Mouse (Mus musculus): ENCODE measurements at regions not wholly inside any gene's neighbourhood (a gene's known extent, or its start where the extent isn't known, plus 50 kb on each side); places are given as distances from the start of the nearest gene placed in this dataset.

DNA sequence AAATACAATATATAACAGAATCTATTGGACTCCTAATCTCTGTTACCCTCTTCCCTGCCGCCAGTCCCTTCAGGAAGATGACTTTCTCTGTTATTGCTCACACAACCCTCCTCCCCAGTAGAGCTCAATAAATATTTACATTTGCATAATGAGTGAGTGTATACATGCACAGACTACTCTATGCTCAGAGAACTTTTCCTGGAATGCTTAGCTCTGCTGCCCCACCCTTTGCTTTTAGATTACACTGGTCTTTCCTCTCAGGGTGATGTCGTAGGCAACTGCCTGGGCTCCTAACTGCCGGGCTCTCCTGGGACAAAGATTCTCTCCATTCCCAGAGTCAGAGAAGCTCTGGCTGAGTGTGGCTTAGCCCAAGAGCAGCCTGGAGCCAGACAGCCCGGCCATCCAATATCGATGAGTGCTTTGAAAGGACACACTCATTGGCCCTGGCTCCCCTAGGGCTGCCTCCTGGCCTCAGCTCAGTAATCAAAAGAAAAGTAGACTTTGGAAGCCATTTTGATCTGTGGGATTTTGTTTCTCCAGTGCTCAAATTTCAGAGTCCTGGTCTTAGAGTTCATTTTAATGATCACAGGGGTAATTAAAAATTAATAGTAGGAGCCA is 109.2 kb upstream of the Cdh4 start:
- Histone ChIP-seq H3K4me3 (ENCODE audit: control insufficient read depth, low read depth, low read length) (no peak overlapping the region), H3K36me3 (ENCODE audit: control insufficient read depth, insufficient read depth, low read length) (no peaks in the 10 kb centered on the region), H3K4me1 (ENCODE audit: control insufficient read depth, insufficient read depth, low read length) (no peaks in the 10 kb centered on the region), H3K27ac (ENCODE audit: control insufficient read depth, insufficient read depth, low read depth, low read length) (no peak overlapping the region), H3K27me3 (ENCODE audit: control insufficient read depth, insufficient read depth, low read length) (no peaks in the 10 kb centered on the region)
- no peak for TF ChIP-seq POLR2A (IDR thresholded peaks at IDR 0.05; ENCODE audit: control insufficient read depth, low read depth, low read length)
- no peak for TF ChIP-seq CTCF (IDR thresholded peaks at IDR 0.05; ENCODE audit: control insufficient read depth, insufficient read depth, insufficient replicate concordance, low read depth, low read length)

DNA sequence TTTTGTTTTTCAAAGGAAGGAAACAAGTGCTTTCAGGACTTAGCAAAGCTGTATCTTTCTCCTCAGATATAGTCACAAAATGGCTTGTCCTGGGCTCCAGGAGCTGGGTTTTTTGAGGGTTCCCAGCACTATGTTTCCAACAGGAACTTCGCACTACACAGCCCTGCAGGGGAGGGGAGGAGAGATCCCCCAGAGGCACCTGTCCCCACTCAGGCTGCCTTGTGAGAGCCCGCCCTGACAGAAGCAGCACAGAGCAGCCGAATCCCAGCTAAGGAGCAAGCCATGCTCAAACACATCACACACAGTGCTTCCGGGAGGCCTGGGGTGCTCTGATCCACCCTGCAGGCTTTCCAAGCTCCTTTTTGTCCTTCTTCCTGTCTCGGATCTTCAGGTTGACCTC is 108.6 kb upstream of the Cdh4 start:
- Histone ChIP-seq H3K4me1 (ENCODE audit: control insufficient read depth, insufficient read depth, low read length) (no peaks in the 10 kb centered on the region), H3K27me3 (ENCODE audit: control insufficient read depth, insufficient read depth, low read length) (no peaks in the 10 kb centered on the region), H3K36me3 (ENCODE audit: control insufficient read depth, insufficient read depth, low read length) (no peaks in the 10 kb centered on the region), H3K27ac (ENCODE audit: control insufficient read depth, insufficient read depth, low read depth, low read length) (no peak overlapping the region), H3K4me3 (ENCODE audit: control insufficient read depth, low read depth, low read length) (no peak overlapping the region)
- TF ChIP-seq CTCF (IDR thresholded peaks at IDR 0.05; ENCODE audit: control insufficient read depth, insufficient read depth, insufficient replicate concordance, low read depth, low read length) (no peak), POLR2A (IDR thresholded peaks at IDR 0.05; ENCODE audit: control insufficient read depth, low read depth, low read length) (no peak)

DNA sequence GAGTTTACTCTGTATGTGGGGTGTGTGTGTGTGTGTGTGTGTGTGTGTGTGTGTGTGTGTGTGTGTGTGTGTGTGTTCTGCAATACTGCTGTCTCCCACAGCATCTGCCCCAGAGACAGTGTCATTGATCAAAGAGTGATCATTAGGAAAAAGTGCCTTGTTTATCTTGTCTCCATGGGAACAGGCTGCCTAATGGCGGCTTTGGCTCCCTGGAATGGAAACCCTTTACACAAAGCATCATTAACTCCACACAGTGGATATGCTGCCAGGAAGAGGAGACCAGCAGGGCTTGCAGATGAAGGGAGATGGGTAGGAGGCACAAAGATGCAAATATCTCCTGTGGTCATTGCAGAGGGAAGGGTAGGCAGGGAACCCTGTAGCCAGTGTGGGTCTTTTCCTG is 106.0 kb upstream of the Cdh4 start:
- Histone ChIP-seq H3K36me3 (ENCODE audit: control insufficient read depth, insufficient read depth, low read length) (no peaks in the 10 kb centered on the region), H3K4me1 (ENCODE audit: control insufficient read depth, insufficient read depth, low read length) (no peaks in the 10 kb centered on the region), H3K27me3 (ENCODE audit: control insufficient read depth, insufficient read depth, low read length) (no peaks in the 10 kb centered on the region), H3K27ac (ENCODE audit: control insufficient read depth, insufficient read depth, low read depth, low read length) (no peak overlapping the region), H3K4me3 (ENCODE audit: control insufficient read depth, low read depth, low read length) (no peak overlapping the region)
- TF ChIP-seq POLR2A (IDR thresholded peaks at IDR 0.05; ENCODE audit: control insufficient read depth, low read depth, low read length), result no peak
- TF ChIP-seq CTCF (IDR thresholded peaks at IDR 0.05; ENCODE audit: control insufficient read depth, insufficient read depth, insufficient replicate concordance, low read depth, low read length), result no peak

DNA sequence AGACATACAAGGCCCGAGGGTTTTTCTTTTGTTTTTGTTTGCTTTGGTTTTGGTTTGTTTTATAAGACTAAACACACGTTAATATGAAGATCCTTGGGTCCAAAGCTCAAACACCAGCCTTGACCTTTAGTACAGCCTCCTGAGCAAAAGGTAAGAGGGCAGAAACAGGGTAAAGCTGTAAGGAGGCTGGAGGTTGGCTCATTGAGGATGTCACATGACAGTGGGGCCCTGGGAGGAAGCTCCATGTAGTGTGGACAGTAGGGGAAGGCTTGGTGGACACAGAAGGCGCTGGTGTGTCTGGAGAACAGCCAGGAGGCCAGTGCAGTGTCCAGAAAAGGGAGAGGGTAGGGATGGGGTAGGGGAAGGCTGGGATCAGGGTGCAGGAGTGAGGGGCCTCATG is 89.6 kb upstream of the Cdh4 start:
- Histone ChIP-seq H3K4me3 (ENCODE audit: control insufficient read depth, low read depth, low read length) (no peak overlapping the region), H3K4me1 (ENCODE audit: control insufficient read depth, insufficient read depth, low read length) (no peaks in the 10 kb centered on the region), H3K27ac (ENCODE audit: control insufficient read depth, insufficient read depth, low read depth, low read length) (no peak overlapping the region), H3K27me3 (ENCODE audit: control insufficient read depth, insufficient read depth, low read length) (no peaks in the 10 kb centered on the region), H3K36me3 (ENCODE audit: control insufficient read depth, insufficient read depth, low read length) (no peaks in the 10 kb centered on the region)
- TF ChIP-seq CTCF (IDR thresholded peaks at IDR 0.05; ENCODE audit: control insufficient read depth, insufficient read depth, insufficient replicate concordance, low read depth, low read length) (no peak), POLR2A (IDR thresholded peaks at IDR 0.05; ENCODE audit: control insufficient read depth, low read depth, low read length) (no peak)

DNA sequence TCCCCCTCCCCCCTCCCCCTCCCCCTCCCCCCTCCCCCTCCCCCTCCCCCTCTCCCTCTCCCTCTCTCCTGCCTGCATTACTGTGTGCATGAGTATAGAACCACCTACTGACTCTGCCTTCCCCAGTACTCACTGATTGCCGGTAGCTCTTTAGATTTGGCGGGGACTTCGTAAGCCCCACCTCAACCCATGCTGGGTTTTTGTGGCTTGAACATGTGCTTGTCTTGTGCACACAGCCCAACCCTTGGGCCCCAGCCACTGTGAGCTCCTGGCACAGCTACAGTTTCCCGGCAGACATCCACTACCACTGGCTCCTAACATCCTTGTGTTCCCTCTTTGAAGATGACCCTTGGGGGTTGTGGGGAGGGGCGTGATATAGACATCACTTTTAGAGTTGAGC is 87.4 kb upstream of the Cdh4 start:
- TF ChIP-seq CTCF (IDR thresholded peaks at IDR 0.05; ENCODE audit: control insufficient read depth, insufficient read depth, insufficient replicate concordance, low read depth, low read length) (no peak), POLR2A (IDR thresholded peaks at IDR 0.05; ENCODE audit: control insufficient read depth, low read depth, low read length) (no peak)

DNA sequence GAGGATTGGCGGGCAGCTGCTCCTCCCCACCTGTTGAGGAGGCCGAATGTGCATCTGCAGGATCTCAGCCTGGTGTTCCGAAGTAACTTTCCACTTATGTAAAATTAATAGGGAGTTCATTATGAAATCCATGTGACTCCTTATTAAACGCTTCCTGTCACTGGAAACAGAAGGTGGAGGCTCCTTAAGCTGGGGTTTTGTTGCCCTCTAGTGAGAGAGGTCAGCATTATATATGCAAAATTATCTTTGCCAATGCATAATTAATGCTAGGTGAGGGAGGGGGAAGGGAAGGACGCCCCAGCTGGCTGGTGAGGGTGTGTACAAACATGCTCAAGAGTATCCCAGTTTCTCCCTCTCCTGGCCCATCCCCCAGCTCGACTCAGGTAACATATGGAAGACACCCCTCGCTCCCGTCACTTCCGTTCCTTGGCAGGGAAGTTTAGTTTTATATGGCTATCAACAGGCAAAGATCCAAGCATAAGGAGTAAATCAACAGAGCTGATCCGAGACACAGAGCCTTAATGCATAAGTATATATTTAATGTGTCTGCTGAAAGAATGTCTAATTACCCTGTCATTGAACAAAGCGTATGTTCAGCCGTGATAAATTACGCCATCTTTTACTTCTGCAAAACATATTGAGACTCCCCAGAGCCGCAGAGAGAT is 71.2 kb upstream of the Cdh4 start:
- Histone ChIP-seq H3K4me3 (ENCODE audit: control insufficient read depth, low read depth, low read length) (no peak overlapping the region), H3K27me3 (ENCODE audit: control insufficient read depth, insufficient read depth, low read length) (no peaks in the 10 kb centered on the region; the same call in 1 of the 2 replicates), H3K36me3 (ENCODE audit: control insufficient read depth, insufficient read depth, low read length) (no peaks in the 10 kb centered on the region), H3K27ac (ENCODE audit: control insufficient read depth, insufficient read depth, low read depth, low read length) (no peak overlapping the region), H3K4me1 (ENCODE audit: control insufficient read depth, insufficient read depth, low read length) (no peaks in the 10 kb centered on the region)
- no peak for TF ChIP-seq CTCF (IDR thresholded peaks at IDR 0.05; ENCODE audit: control insufficient read depth, insufficient read depth, insufficient replicate concordance, low read depth, low read length)
- no peak for TF ChIP-seq POLR2A (IDR thresholded peaks at IDR 0.05; ENCODE audit: control insufficient read depth, low read depth, low read length)

More for the DNA sequence above, 87.4 kb upstream of the Cdh4 start:
- Histone ChIP-seq H3K27ac (ENCODE audit: control insufficient read depth, insufficient read depth, low read depth, low read length) (no peak overlapping the region), H3K27me3 (ENCODE audit: control insufficient read depth, insufficient read depth, low read length) (no peaks in the 10 kb centered on the region), H3K36me3 (ENCODE audit: control insufficient read depth, insufficient read depth, low read length) (no peaks in the 10 kb centered on the region), H3K4me3 (ENCODE audit: control insufficient read depth, low read depth, low read length) (no peak overlapping the region), H3K4me1 (ENCODE audit: control insufficient read depth, insufficient read depth, low read length) (no peaks in the 10 kb centered on the region)

DNA sequence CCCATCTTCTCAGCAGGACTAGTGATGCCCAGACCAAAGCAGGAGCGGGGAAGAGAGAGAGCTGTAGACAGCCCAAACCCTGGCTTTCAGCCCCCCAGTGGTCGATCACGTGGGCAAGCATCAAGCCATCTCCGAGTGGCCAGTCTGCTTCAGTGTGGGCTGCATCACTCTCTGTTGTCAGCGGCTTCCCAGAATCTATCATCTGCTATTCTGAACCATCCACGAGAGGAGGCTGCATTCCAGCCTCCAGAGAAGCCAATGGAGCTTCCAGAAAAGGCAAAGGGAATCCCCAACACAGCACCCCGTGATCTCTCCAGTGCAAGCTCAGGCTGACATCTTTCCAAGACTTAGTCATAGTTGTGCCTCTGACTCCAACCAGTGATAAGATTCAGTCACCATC is 70.7 kb upstream of the Cdh4 start:
- Histone ChIP-seq H3K27me3 (ENCODE audit: control insufficient read depth, insufficient read depth, low read length) (no peaks in the 10 kb centered on the region), H3K27ac (ENCODE audit: control insufficient read depth, insufficient read depth, low read depth, low read length) (no peak overlapping the region), H3K4me1 (ENCODE audit: control insufficient read depth, insufficient read depth, low read length) (no peaks in the 10 kb centered on the region), H3K36me3 (ENCODE audit: control insufficient read depth, insufficient read depth, low read length) (no peaks in the 10 kb centered on the region), H3K4me3 (ENCODE audit: control insufficient read depth, low read depth, low read length) (no peak overlapping the region)
- TF ChIP-seq POLR2A (IDR thresholded peaks at IDR 0.05; ENCODE audit: control insufficient read depth, low read depth, low read length), result no peak
- TF ChIP-seq CTCF (IDR thresholded peaks at IDR 0.05; ENCODE audit: control insufficient read depth, insufficient read depth, insufficient replicate concordance, low read depth, low read length), result no peak
